Mouse (Mus musculus) right cerebral cortex, adult 18-20 months (tissue): ENCODE data around the gene H2-Q10.
"Not testable (repeated sequence)": the region's sequence is repeated elsewhere in the genome, so short reads cannot be mapped to it uniquely, and the experiment has no call there.

Experiments
- DNase-seq: peaks from one replicate; pipeline ENCODE4 v3.0.0; 2022; ENCODE audit warnings: mixed read lengths

H2-Q10 gene

GRCm38 (mm10) chr17:35469842-35470751 is at the start of gene H2-Q10:
Gene H2-Q10, plus strand, starts transcription at chr17:35470089.
- DNase-seq = no peak

- not testable (repeated sequence) for DNase-seq
These were observed 49.6 kb upstream of the H2-Q10 start for GRCm38 (mm10) chr17:35420206-35420810.

DNA sequence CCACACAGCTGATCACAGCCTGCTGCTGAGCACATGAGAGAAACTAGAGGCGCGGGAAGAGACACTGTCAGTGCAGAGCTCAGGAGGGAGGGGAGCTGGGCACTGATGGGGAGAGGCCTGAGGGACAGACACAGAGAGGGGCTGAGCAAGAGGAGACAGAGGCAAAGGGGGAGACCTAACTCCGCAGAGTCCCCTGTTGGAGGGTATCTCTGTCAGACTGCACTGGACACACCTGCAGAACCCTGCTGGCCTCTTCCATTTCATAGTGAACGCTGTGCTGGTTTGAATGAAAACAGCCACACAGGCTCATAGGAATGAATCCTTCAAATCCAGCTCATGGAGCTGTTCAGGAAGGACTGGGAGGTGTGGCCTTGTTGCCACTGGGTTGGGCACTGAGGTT is 48.6 kb upstream of the H2-Q10 start:
- not testable (repeated sequence) for DNase-seq

DNA sequence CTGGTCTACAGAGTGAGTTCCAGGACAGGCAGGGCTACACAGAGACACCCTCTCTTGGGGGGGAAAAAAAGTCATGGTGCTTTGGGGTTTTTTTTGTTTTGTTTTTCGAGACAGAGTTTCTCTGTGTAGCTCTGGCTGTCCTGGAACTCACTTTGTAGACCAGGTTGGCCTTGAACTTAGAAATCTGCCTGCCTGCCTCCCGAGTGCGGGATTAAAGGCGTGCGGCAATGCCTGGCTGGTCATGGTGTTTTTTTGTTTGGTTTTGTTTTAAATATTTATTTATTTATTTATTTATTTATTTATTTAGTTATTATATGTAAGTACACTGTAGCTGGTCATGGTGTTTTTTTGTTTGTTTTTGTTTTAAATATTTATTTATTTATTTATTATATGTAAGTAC is 47.5 kb upstream of the H2-Q10 start:
- not testable (repeated sequence) for DNase-seq

GRCm38 (mm10) chr17:35423131-35423810 is 46.6 kb upstream of the H2-Q10 start:
- not testable (repeated sequence) for DNase-seq

DNA sequence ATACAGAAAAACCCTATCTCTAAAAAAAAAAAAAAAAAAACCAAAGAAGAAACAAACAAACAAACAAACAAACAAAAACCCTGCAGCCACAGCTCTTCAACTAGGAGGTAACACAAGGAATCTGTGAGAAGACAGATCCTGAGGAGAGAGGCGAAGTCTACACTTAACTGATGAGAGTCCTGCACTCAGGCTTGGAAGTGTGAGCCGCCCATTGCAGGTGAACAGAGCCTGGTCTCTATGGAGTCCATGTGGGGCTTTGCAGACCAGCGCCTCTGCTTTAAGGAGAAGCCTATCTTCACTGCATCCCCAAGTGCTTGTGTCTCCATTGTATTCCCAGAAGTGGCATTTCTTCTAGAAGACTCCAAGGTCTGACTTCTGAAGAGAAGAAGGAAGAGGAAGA is 45.8 kb upstream of the H2-Q10 start:
- not testable (repeated sequence) for DNase-seq

GRCm38 (mm10) chr17:35424624-35425416 is 45.1 kb upstream of the H2-Q10 start, which contains the start of gene H2-Q6:
Gene H2-Q6, plus strand, starts transcription at chr17:35424850.
- not testable (repeated sequence) for DNase-seq

- not testable (repeated sequence) for DNase-seq
These were observed 44.4 kb upstream of the H2-Q10 start for GRCm38 (mm10) chr17:35425474-35425873.

- not testable (repeated sequence) for DNase-seq
These were observed 41.0 kb upstream of the H2-Q10 start for GRCm38 (mm10) chr17:35428883-35429282.

DNA sequence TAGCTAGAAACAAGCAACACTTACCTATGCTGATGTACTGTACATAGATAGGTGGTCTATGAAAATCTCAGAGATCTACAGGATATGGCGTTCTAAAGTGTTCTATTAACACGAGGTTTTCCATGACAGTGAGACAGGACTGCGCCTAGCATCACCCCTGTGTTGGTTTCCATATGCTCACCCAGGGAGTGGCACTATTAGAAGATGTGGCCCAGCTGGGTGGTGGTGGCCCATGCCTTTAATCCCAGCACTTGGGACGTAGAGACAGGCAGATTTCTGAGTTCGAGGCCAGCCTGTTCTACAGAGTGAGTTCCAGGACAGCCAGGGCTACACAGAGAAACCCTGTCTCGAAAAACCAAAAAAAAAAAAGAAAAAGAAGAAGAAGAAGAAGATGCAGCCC is 39.2 kb upstream of the H2-Q10 start:
- not testable (repeated sequence) for DNase-seq

GRCm38 (mm10) chr17:35432167-35432566 is 37.7 kb upstream of the H2-Q10 start:
- DNase-seq = not testable (repeated sequence)

DNA sequence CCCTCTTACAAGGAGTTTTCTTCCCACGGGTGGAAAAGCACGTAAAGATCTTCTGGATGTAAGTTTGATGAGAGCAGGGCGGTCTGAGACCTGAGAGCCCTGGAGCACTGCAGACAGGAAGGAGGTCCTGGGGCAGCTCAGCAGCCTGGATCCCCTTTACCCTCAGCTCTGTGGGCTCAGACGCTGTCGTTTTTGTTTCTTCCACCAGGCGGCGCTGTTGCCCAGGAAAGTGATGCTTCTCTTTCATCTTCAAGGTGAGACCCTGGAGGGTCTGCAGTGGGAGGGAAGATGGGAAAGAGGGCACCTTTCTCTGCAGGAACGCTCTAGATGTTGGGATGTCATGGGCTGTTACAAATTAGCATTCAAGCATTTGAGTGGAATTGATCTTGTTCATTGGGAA is 35.1 kb upstream of the H2-Q10 start:
- not testable (repeated sequence) for DNase-seq

DNA sequence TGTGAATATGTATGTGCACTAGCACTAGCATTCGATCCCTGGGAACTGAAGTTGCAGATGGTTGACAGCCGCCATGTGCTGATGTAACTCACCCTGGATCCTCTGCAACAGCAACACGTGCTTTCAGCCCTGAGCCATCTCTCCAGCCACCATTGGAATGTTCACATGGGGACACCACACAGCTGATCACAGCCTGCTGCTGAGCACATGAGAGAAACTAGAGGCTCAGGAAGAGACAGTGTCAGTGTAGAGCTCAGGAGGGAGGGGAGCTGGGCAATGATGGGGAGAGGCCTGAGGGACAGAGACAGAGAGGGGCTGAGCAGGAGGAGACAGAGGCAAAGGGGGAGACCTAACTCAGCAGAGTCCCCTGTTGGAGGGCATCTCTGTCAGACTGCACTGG is 34.3 kb upstream of the H2-Q10 start:
- not testable (repeated sequence) for DNase-seq

DNA sequence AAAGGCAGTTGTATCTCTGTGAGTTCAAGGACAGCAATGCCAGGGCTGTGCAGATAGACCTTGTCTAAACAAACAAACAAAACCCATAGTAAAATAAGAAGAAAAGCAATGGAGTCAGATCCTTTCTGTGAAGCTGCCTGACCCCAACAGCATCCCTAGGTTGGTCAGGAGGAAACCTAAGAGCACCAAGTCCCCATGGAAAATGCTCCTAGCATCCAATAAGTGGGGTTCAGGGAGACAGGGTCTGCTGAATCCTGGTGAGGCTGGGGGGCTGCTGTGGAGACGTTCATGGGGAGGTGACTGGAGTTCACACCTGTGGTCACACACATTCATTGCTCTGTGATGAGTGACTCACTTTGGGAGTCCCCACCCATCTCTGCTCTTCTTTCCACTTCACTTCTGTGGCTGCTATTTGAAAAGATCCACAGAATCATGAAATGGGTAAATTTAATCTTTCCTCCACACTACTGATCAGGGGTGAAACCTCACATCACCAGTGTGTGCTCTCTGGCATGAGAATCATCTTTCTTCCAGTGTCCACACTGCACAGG is 32.4 kb upstream of the H2-Q10 start:
- DNase-seq = not testable (repeated sequence)

- not testable (repeated sequence) for DNase-seq
These were observed 31.5 kb upstream of the H2-Q10 start for GRCm38 (mm10) chr17:35438395-35438794.

DNA sequence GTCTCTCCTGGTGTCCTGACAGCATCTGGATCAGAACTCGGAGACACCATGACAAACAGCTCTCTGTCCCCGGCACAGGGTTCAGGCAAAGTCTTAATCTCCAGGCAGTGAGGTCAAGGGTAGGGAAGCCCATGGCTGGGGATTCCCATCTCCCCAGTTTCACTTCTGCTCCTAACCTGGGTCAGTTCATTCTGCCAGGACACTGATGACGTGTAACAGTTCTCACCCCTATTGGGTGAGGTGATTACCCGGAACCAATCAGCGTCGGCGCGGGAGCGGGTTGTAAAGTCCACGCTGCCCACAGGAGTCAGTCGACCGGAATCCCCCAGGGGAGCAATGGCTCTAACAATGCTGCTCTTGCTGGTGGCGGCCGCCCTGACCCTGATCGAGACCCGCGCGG is 31.0 kb upstream of the H2-Q10 start, which contains the start of gene H2-Q7:
Gene H2-Q7, plus strand, starts transcription at position 271 of the 400 bp plus-strand sequence.
- DNase-seq = peak; percentile 57

- DNase-seq = not testable (repeated sequence)
These were observed 30.6 kb upstream of the H2-Q10 start for GRCm38 (mm10) chr17:35439295-35439747.

- not testable (repeated sequence) for DNase-seq
These were observed 29.8 kb upstream of the H2-Q10 start for GRCm38 (mm10) chr17:35439925-35440645.

- DNase-seq = not testable (repeated sequence)
These were observed 27.5 kb upstream of the H2-Q10 start for GRCm38 (mm10) chr17:35442376-35442775.

DNA sequence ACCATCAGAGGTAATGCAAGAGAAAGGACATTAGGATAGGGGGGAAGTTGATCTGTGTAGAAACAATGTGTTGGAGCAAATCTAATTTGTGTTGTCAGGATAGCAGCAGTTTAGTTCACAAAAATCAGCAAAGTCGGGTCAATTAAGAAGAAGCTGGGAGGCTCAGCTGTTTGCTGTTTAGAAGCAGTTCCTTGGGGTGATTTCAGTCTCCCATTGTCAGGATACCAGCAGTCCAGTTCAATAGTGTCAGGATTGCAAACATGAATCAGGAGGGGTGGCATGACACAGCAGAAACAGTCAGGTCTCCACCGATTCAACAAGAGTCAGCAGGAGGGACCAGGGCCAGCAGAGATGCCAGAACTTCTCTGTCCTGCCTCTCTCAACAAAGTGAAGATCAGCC is 25.4 kb upstream of the H2-Q10 start:
- not testable (repeated sequence) for DNase-seq

- DNase-seq = not testable (repeated sequence)
These were observed 11.6 kb upstream of the H2-Q10 start for GRCm38 (mm10) chr17:35458247-35458646.
